Mouse (Mus musculus) liver, adult 2 months (tissue): ENCODE measurements around the gene Nxph4. TPM values are rescaled to one million over a fixed set of nuclear protein-coding genes. Genes with fewer than 3 reads are reported as not detected.
A peak's percentile ranks its signal among the peaks of the same experiment; 100 is the strongest.

Experiments
- DNase-seq: peaks from one replicate; pipeline ENCODE4 v3.0.0-alpha.2; 2011; ENCODE audit warnings: low read depth, low spot score; ENCODE audit errors: extremely low read depth
- H3K27ac ChIP-seq: fragments of 200-500 bp; replicated peaks from 2 replicates; pipeline ENCODE4 v1.5.1; 2012; ENCODE audit warnings: low read depth, mild to moderate bottlenecking, control low read depth, inconsistent platforms, low read length; ENCODE audit not compliant: insufficient read depth
- H3K27me3 ChIP-seq: fragments of 200-500 bp; 2 replicates; pipeline ENCODE4 v1.6.1; 2012; ENCODE audit warnings: mild to moderate bottlenecking, moderate library complexity, low read length, inconsistent platforms; ENCODE audit not compliant: control insufficient read depth, insufficient read depth
- H3K36me3 ChIP-seq: fragments of 200-500 bp; 2 replicates; pipeline ENCODE4 v1.6.1; 2012; ENCODE audit warnings: low read length, inconsistent platforms; ENCODE audit not compliant: control insufficient read depth, insufficient read depth
- H3K4me1 ChIP-seq: fragments of 200-500 bp; 2 replicates; pipeline ENCODE4 v1.6.1; 2011; ENCODE audit warnings: low read length; ENCODE audit not compliant: control insufficient read depth, insufficient read depth
- H3K4me3 ChIP-seq: fragments of 200-500 bp; 2 replicates; pipeline ENCODE4 v1.5.1; 2011; ENCODE audit warnings: low read depth, mild to moderate bottlenecking, control low read depth, low read length, moderate library complexity; ENCODE audit not compliant: insufficient read depth
- H3K79me2 ChIP-seq: fragments of 200-500 bp; 2 replicates; pipeline ENCODE4 v1.6.1; 2012; ENCODE audit warnings: inconsistent platforms, mild to moderate bottlenecking, low read length, moderate library complexity; ENCODE audit not compliant: control insufficient read depth, insufficient read depth
- H3K9ac ChIP-seq: fragments of 200-500 bp; 2 replicates; pipeline ENCODE4 v1.6.1; 2012; ENCODE audit warnings: low read depth, mild to moderate bottlenecking, control low read depth, inconsistent platforms, low read length
- CTCF ChIP-seq: fragments of 200-500 bp; IDR thresholded peaks from 2 replicates; pipeline ENCODE4 v1.5.1; 2011; ENCODE audit warnings: low read depth, low read length, control low read depth
- POLR2A ChIP-seq: fragments of 200-500 bp; IDR thresholded peaks from 2 replicates; pipeline ENCODE4 v1.6.1; 2011; ENCODE audit warnings: low read length, control low read depth; ENCODE audit not compliant: insufficient read depth; ENCODE audit errors: extremely low read depth
- WGBS: fragments of 180-500 bp; shearing (Covaris S2); methylation state at CpG from one replicate; pipeline ENCODE4 v1.1.7; 2018; 5-methylcytosine and 5-hydroxymethylcytosine counted together
- polyA plus RNA-seq: library from polyadenylated mRNA; depleted of rRNA; stranded (reverse); fragments of >200 nt; gene quantifications from 2 replicates; pipeline ENCODE4 v1.2.3, GENCODE M21; 2012; rRNA removed
- total RNA-seq: library from RNA; depleted of rRNA; stranded (reverse); fragments of >200 nt; gene quantifications from 2 replicates; pipeline ENCODE4 v1.2.3, GENCODE M21; 2014; rRNA removed

Nxph4 gene
- not detected in 2 replicates for total RNA-seq
- polyA plus RNA-seq, result 0.05 TPM in 1 of 2 replicates, not detected in the other

- peaks cover 32% of the 10 kb centered on the region for H3K27me3 ChIP-seq
- H3K9ac ChIP-seq, result 0 out of 2 replicates have a peak within 1 kb of the TSS, but pooled peaks have one; percentile 11
- peaks cover 4% of the 10 kb centered on the region; the same call in 1 of the 2 replicates for H3K36me3 ChIP-seq
- peaks cover 4% of the 10 kb centered on the region; the same call in 1 of the 2 replicates for H3K4me1 ChIP-seq
- no peak for DNase-seq
- no peak for TF ChIP-seq POLR2A
- no peak for TF ChIP-seq CTCF
- H3K79me2 ChIP-seq, result no peaks in the 10 kb centered on the region
- H3K27ac ChIP-seq, result no peak within 1 kb of the TSS
- WGBS, result 3% methylated on average over 59 of the region's 78 CpGs
- H3K4me3 ChIP-seq, result peak within 1 kb of the TSS; percentile 3; the same call in 1 of the 2 replicates
Observed at GRCm38 (mm10) chr10:127534036-127534928, at the start of gene Nxph4. Gene Nxph4 (minus strand): TSS chr10:127534559.

- Histone ChIP-seq H3K9ac (no peak overlapping the region), H3K79me2 (peaks cover 4% of the 10 kb centered on the region; the same call in 1 of the 2 replicates), H3K36me3 (peaks cover 73% of the 10 kb centered on the region), H3K27me3 (no peaks in the 10 kb centered on the region), H3K27ac (no peak overlapping the region), H3K4me1 (peaks cover 3% of the 10 kb centered on the region; the same call in 1 of the 2 replicates), H3K4me3 (no peak overlapping the region)
- 87% methylated on average over 8 of the region's 8 CpGs for WGBS
- DNase-seq, result no peak
- TF ChIP-seq POLR2A (no peak), CTCF (no peak)
Observed at GRCm38 (mm10) chr10:127583649-127584048, 49.3 kb upstream of the Nxph4 start.

- Histone ChIP-seq H3K36me3 (peaks cover 58% of the 10 kb centered on the region), H3K4me1 (peaks cover 20% of the 10 kb centered on the region), H3K9ac (no peak overlapping the region), H3K79me2 (peaks cover 4% of the 10 kb centered on the region; the same call in 1 of the 2 replicates), H3K27ac (no peak overlapping the region), H3K27me3 (no peaks in the 10 kb centered on the region), H3K4me3 (no peak overlapping the region)
- WGBS, result 87% methylated on average over 9 of the region's 9 CpGs
- no peak for DNase-seq
- TF ChIP-seq POLR2A (no peak), CTCF (no peak)
Observed at GRCm38 (mm10) chr10:127581291-127581690, 46.9 kb upstream of the Nxph4 start.

GRCm38 (mm10) chr10:127577982-127578381, 43.6 kb upstream of the Nxph4 start:
- TF ChIP-seq CTCF, result no peak
- no peak for TF ChIP-seq POLR2A
- H3K36me3 ChIP-seq, result peaks cover 56% of the 10 kb centered on the region
- no peak for DNase-seq
- no peak overlapping the region for H3K4me3 ChIP-seq
- WGBS, result 70% methylated on average over 15 of the region's 15 CpGs
- H3K4me1 ChIP-seq, result peaks cover 21% of the 10 kb centered on the region
- H3K9ac ChIP-seq, result peak overlapping the region; percentile 47
- H3K27ac ChIP-seq, result peak overlapping the region; percentile 73
- no peaks in the 10 kb centered on the region; the same call in 1 of the 2 replicates for H3K79me2 ChIP-seq
- H3K27me3 ChIP-seq, result no peaks in the 10 kb centered on the region

GRCm38 (mm10) chr10:127577156-127577555, 42.8 kb upstream of the Nxph4 start:
- TF ChIP-seq POLR2A (no peak), CTCF (no peak)
- no peaks in the 10 kb centered on the region for H3K27me3 ChIP-seq
- DNase-seq, result peak; percentile 97
- peak overlapping the region; percentile 73 for H3K27ac ChIP-seq
- H3K36me3 ChIP-seq, result peaks cover 57% of the 10 kb centered on the region
- H3K79me2 ChIP-seq, result no peaks in the 10 kb centered on the region; the same call in 1 of the 2 replicates
- H3K4me3 ChIP-seq, result no peak overlapping the region
- H3K9ac ChIP-seq, result no peak overlapping the region
- H3K4me1 ChIP-seq, result peaks cover 25% of the 10 kb centered on the region
- WGBS, result 20% methylated on average over 9 of the region's 9 CpGs

GRCm38 (mm10) chr10:127576381-127576961, 42.1 kb upstream of the Nxph4 start:
- Histone ChIP-seq H3K27ac (peak overlapping the region; percentile 73), H3K79me2 (no peaks in the 10 kb centered on the region; the same call in 1 of the 2 replicates), H3K4me3 (no peak overlapping the region), H3K9ac (peak overlapping the region; percentile 5), H3K36me3 (peaks cover 55% of the 10 kb centered on the region), H3K4me1 (peaks cover 27% of the 10 kb centered on the region), H3K27me3 (no peaks in the 10 kb centered on the region)
- DNase-seq, result peak; percentile 86
- 12% methylated on average over 18 of the region's 18 CpGs for WGBS
- no peak for TF ChIP-seq POLR2A
- TF ChIP-seq CTCF, result peak; percentile 93
